Mouse (Mus musculus) CD4-positive, CD25-positive, alpha-beta regulatory T cell, adult 2 months (primary cell): ENCODE measurements around the gene Rft1.
A peak's percentile ranks its signal among the peaks of the same experiment; 100 is the strongest.
"Not testable (repeated sequence)": the region's sequence is repeated elsewhere in the genome, so short reads cannot be mapped to it uniquely, and the experiment has no call there.

Experiments used
- DNase-seq: peaks from one replicate; pipeline ENCODE4 v3.0.0-alpha.2; 2012; ENCODE audit warnings: low read depth, low spot score

Rft1 gene

GRCm38 (mm10) chr14:30671986-30672312, 17.8 kb downstream of the Rft1 start:
- DNase-seq = peak; percentile 90

- peak; percentile 72 for DNase-seq
Measured at GRCm38 (mm10) chr14:30674947-30675346, 20.8 kb downstream of the Rft1 start.

GRCm38 (mm10) chr14:30682131-30682530, 28.0 kb downstream of the Rft1 start:
- no peak for DNase-seq

GRCm38 (mm10) chr14:30690685-30691084, 36.5 kb downstream of the Rft1 start:
- no peak for DNase-seq

GRCm38 (mm10) chr14:30692439-30692838, 38.3 kb downstream of the Rft1 start:
- no peak for DNase-seq

GRCm38 (mm10) chr14:30694786-30695185, 40.6 kb downstream of the Rft1 start:
- DNase-seq = no peak

- no peak for DNase-seq
Measured at GRCm38 (mm10) chr14:30695609-30696008, 41.4 kb downstream of the Rft1 start.

GRCm38 (mm10) chr14:30697407-30698052, 43.4 kb downstream of the Rft1 start:
- DNase-seq = no peak

- DNase-seq = peak; percentile 78
Measured at GRCm38 (mm10) chr14:30699656-30700055, 45.5 kb downstream of the Rft1 start.

GRCm38 (mm10) chr14:30702512-30702911, 48.4 kb downstream of the Rft1 start:
- no peak for DNase-seq

GRCm38 (mm10) chr14:30703079-30703478, 48.9 kb downstream of the Rft1 start:
- no peak for DNase-seq

- DNase-seq = no peak
Measured at GRCm38 (mm10) chr14:30704098-30704855, 50.1 kb downstream of the Rft1 start.

- no peak for DNase-seq
Measured at GRCm38 (mm10) chr14:30711892-30712291, 57.7 kb downstream of the Rft1 start.

GRCm38 (mm10) chr14:30713769-30714168, 59.6 kb downstream of the Rft1 start:
- DNase-seq = peak; percentile 22

- no peak for DNase-seq
Measured at GRCm38 (mm10) chr14:30714799-30715617, 60.8 kb downstream of the Rft1 start, which contains the start of gene Sfmbt1. Sfmbt1 (plus strand) TSS chr14:30714849.

GRCm38 (mm10) chr14:30715618-30716050, 61.5 kb downstream of the Rft1 start:
- DNase-seq = peak; percentile 91

GRCm38 (mm10) chr14:30716051-30716952, 62.1 kb downstream of the Rft1 start:
- peak; percentile 65 for DNase-seq

- DNase-seq = peak; percentile 64
Measured at GRCm38 (mm10) chr14:30716953-30717285, 62.8 kb downstream of the Rft1 start.

- not testable (repeated sequence) for DNase-seq
Measured at GRCm38 (mm10) chr14:30718696-30719095, 64.5 kb downstream of the Rft1 start.

GRCm38 (mm10) chr14:30719514-30719913, 65.4 kb downstream of the Rft1 start:
- no peak for DNase-seq

GRCm38 (mm10) chr14:30721850-30722249, 67.7 kb downstream of the Rft1 start:
- no peak for DNase-seq
